Mouse (Mus musculus): ENCODE measurements around the gene Clmn. TPM values are rescaled to one million over a fixed set of nuclear protein-coding genes. Genes with fewer than 3 reads are reported as not detected.
"Not testable (repeated sequence)": the region's sequence is repeated elsewhere in the genome, so short reads cannot be mapped to it uniquely, and the experiment has no call there.

Clmn gene
- polyA plus RNA-seq, 1 experiment from 2014 or later, result 4.9 TPM

DNA sequence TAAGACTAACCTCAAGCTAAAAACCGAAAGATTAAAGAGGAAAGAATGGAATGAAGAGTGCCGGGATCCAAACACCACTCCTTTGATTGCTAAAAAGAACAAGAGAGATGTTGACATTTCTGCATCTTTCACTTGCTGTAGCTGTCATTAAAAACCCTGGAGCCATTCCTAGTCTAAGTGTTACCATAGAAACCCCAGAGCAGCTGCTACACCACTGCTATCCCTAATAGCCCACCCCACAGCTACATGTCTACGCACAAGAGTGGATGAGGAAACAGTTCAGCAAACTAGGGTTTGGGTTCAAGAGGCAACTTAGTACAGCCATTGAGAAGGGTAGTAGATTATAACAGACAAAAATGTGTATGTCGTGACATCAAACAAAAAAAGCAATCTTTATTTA, 121.2 kb downstream of the Clmn start:
- H3K4me3 ChIP-seq (replicated peaks), result no peak overlapping the region
- H3K9me3 ChIP-seq (replicated peaks), result no peaks in the 10 kb centered on the region
- H3K36me3 ChIP-seq, result peaks cover 3% of the 10 kb centered on the region; the same call in 1 of the 2 replicates
- H3K4me1 ChIP-seq, result peaks cover 24% of the 10 kb centered on the region
- no peak overlapping the region for H3K9ac ChIP-seq
- H3K27ac ChIP-seq, result no peak overlapping the region
- H3K27me3 ChIP-seq, result no peaks in the 10 kb centered on the region
- WGBS, result 83% methylated on average over 4 of the region's 4 CpGs
- ATAC-seq (replicated peaks; ENCODE audit: low FRiP score), result no peak
- H3K4me2 ChIP-seq, result no peak overlapping the region

GRCm38 (mm10) chr12:104742247-104742646, 122.6 kb downstream of the Clmn start:
- no peak overlapping the region for H3K4me2 ChIP-seq
- no peak overlapping the region for H3K4me3 ChIP-seq (replicated peaks)
- H3K9me3 ChIP-seq (replicated peaks), result no peaks in the 10 kb centered on the region
- H3K36me3 ChIP-seq, result peaks cover 12% of the 10 kb centered on the region; the same call in 1 of the 2 replicates
- no peaks in the 10 kb centered on the region for H3K27me3 ChIP-seq
- WGBS, result 84% methylated on average over 6 of the region's 6 CpGs
- H3K9ac ChIP-seq, result no peak overlapping the region
- ATAC-seq (replicated peaks; ENCODE audit: low FRiP score), result no peak
- H3K4me1 ChIP-seq, result peaks cover 33% of the 10 kb centered on the region
- no peak overlapping the region for H3K27ac ChIP-seq

GRCm38 (mm10) chr12:104740841-104741787, 123.8 kb downstream of the Clmn start:
- ATAC-seq (replicated peaks; ENCODE audit: low FRiP score), result no peak
- no peak overlapping the region for H3K4me3 ChIP-seq (replicated peaks)
- H3K4me2 ChIP-seq, result no peak overlapping the region
- WGBS, result 58% methylated on average over 12 of the region's 12 CpGs
- H3K27me3 ChIP-seq, result no peaks in the 10 kb centered on the region
- H3K27ac ChIP-seq, result no peak overlapping the region
- peaks cover 17% of the 10 kb centered on the region for H3K36me3 ChIP-seq
- peaks cover 35% of the 10 kb centered on the region for H3K4me1 ChIP-seq
- no peak overlapping the region for H3K9ac ChIP-seq
- H3K9me3 ChIP-seq (replicated peaks), result no peaks in the 10 kb centered on the region

- 22% methylated on average over 3 of the region's 3 CpGs for WGBS
- no peak overlapping the region for H3K27ac ChIP-seq
- ATAC-seq (replicated peaks; ENCODE audit: low FRiP score), result no peak
- peaks cover 28% of the 10 kb centered on the region for H3K36me3 ChIP-seq
- no peak overlapping the region for H3K9ac ChIP-seq
- H3K4me2 ChIP-seq, result no peak overlapping the region
- no peaks in the 10 kb centered on the region for H3K9me3 ChIP-seq (replicated peaks)
- no peak overlapping the region for H3K4me3 ChIP-seq (replicated peaks)
- no peaks in the 10 kb centered on the region for H3K27me3 ChIP-seq
- H3K4me1 ChIP-seq, result peaks cover 38% of the 10 kb centered on the region
Observed at GRCm38 (mm10) chr12:104738931-104739330, 125.9 kb downstream of the Clmn start.

DNA sequence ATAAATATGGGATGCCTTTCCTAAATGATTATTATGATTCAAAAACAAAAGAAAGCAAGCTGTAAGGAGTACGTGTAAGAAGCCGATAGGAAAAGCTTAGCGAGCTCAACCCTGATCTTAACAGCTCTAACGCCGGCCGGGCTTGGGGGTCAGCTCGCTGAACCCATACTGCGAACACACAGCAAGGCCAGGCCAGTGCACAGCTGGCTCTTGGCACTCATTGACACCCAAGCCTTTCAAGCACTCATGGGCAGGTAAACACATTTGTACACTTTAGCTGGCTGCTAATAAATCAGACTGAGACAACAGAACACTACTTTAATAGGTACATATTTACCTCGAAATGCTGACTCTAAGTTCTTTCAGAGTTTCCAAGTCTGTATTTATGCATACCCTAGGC, 126.4 kb downstream of the Clmn start:
- peaks cover 38% of the 10 kb centered on the region for H3K4me1 ChIP-seq
- H3K9me3 ChIP-seq (replicated peaks), result no peaks in the 10 kb centered on the region
- H3K4me2 ChIP-seq, result no peak overlapping the region
- H3K27ac ChIP-seq, result no peak overlapping the region
- peaks cover 31% of the 10 kb centered on the region for H3K36me3 ChIP-seq
- ATAC-seq (replicated peaks; ENCODE audit: low FRiP score), result peak; percentile 77; the same call in 1 of the 2 replicates
- 24% methylated on average over 9 of the region's 9 CpGs for WGBS
- H3K4me3 ChIP-seq (replicated peaks), result no peak overlapping the region
- no peaks in the 10 kb centered on the region for H3K27me3 ChIP-seq
- H3K9ac ChIP-seq, result no peak overlapping the region

- Histone ChIP-seq H3K27ac (no peak overlapping the region), H3K4me3 (replicated peaks) (no peak overlapping the region), H3K9ac (no peak overlapping the region), H3K27me3 (no peaks in the 10 kb centered on the region), H3K4me2 (no peak overlapping the region), H3K9me3 (replicated peaks) (no peaks in the 10 kb centered on the region), H3K36me3 (peaks cover 33% of the 10 kb centered on the region), H3K4me1 (peaks cover 34% of the 10 kb centered on the region)
- ATAC-seq (replicated peaks; ENCODE audit: low FRiP score), result no peak
- WGBS, result 80% methylated on average over 10 of the region's 10 CpGs
Observed at GRCm38 (mm10) chr12:104737666-104738065, 127.2 kb downstream of the Clmn start.

- Histone ChIP-seq H3K27ac (no peak overlapping the region), H3K4me2 (no peak overlapping the region), H3K9me3 (replicated peaks) (no peaks in the 10 kb centered on the region), H3K36me3 (peaks cover 49% of the 10 kb centered on the region), H3K9ac (no peak overlapping the region), H3K27me3 (no peaks in the 10 kb centered on the region), H3K4me3 (replicated peaks) (no peak overlapping the region), H3K4me1 (peaks cover 28% of the 10 kb centered on the region)
- WGBS, result 44% methylated on average over 3 of the region's 3 CpGs
- ATAC-seq (replicated peaks; ENCODE audit: low FRiP score), result no peak
Observed at GRCm38 (mm10) chr12:104735993-104736395, 128.9 kb downstream of the Clmn start.

DNA sequence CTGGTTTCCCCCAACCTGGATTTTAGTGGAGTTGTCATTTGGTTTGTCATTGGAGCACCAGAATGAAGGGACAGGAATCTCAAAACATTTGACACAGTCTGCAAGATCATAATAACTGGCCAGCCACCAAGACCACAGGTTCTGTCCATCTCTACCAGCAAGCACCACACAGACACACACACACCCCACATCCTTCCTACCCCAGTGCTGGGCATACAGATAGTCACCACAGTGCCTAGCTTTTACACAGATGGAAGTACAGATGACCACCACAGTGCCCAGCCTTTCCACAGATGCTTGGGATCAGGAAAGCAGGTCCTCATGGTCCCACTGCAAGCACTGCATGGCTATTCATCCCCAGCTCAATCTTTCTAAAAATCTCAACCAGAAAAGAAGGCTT, 131.7 kb downstream of the Clmn start:
- no peaks in the 10 kb centered on the region for H3K27me3 ChIP-seq
- H3K9ac ChIP-seq, result no peak overlapping the region
- no peak overlapping the region for H3K4me2 ChIP-seq
- no peaks in the 10 kb centered on the region for H3K9me3 ChIP-seq (replicated peaks)
- H3K4me3 ChIP-seq (replicated peaks), result no peak overlapping the region
- 0 out of 2 replicates have a peak, but pooled peaks cover 11% of the 10 kb centered on the region for H3K4me1 ChIP-seq
- ATAC-seq (replicated peaks; ENCODE audit: low FRiP score), result no peak
- no peak overlapping the region for H3K27ac ChIP-seq
- H3K36me3 ChIP-seq, result peaks cover 76% of the 10 kb centered on the region

DNA sequence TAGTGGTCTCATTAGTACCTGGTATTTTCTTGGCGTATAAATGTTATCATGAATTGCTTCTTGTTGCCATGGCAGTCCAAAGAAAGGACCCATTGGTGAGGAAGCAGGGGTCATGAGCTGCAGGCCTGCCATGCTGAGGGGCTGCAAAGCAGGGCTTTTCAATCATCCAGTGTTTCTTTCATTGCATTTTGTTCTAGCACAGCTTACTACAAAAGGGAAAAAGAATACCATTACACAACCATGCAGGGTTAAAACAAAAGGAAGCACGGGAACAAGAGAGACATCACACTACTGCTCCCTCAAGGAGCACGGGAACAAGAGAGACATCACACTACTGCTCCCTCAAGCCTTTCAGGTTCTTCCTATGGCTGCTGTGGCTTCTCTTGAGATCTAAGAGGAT, 133.1 kb downstream of the Clmn start:
- H3K4me1 ChIP-seq, result 0 out of 2 replicates have a peak, but pooled peaks cover 4% of the 10 kb centered on the region
- 85% methylated on average over 3 of the region's 3 CpGs for WGBS
- H3K36me3 ChIP-seq, result peaks cover 79% of the 10 kb centered on the region
- H3K4me2 ChIP-seq, result no peak overlapping the region
- no peak overlapping the region for H3K9ac ChIP-seq
- no peak overlapping the region for H3K4me3 ChIP-seq (replicated peaks)
- no peak for ATAC-seq (replicated peaks; ENCODE audit: low FRiP score)
- H3K27ac ChIP-seq, result no peak overlapping the region
- no peaks in the 10 kb centered on the region for H3K27me3 ChIP-seq
- no peaks in the 10 kb centered on the region for H3K9me3 ChIP-seq (replicated peaks)

DNA sequence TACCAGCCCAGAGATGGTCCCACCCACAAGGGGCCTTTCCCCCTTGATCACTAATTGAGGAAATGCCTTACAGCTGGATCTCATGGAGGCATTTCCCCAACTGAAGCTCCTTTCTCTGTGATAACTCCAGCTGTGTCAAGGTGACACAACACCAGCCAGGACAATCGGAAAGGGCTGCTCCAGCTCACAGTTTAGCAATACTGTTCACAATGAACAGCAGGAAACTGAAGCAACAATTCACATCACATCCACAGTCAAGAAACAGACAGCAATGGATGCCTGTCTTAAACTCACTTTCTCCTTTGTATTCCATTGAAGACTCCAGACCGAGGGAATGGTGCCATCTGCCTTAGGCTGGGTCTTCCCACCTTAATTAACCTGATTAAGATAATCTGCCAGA, 138.4 kb downstream of the Clmn start:
- not testable (repeated sequence) for H3K9ac ChIP-seq; H3K27ac ChIP-seq; H3K9me3 ChIP-seq (replicated peaks); H3K4me1 ChIP-seq; H3K27me3 ChIP-seq; H3K4me3 ChIP-seq (replicated peaks); H3K4me2 ChIP-seq; ATAC-seq (replicated peaks; ENCODE audit: low FRiP score)
- 88% methylated on average over 2 of the region's 2 CpGs for WGBS
- peaks cover 88% of the 10 kb centered on the region for H3K36me3 ChIP-seq

GRCm38 (mm10) chr12:104722056-104722455, 142.8 kb downstream of the Clmn start:
- Histone ChIP-seq H3K4me2 (no peak overlapping the region), H3K9me3 (replicated peaks) (no peaks in the 10 kb centered on the region), H3K27me3 (no peaks in the 10 kb centered on the region), H3K4me1 (no peaks in the 10 kb centered on the region), H3K27ac (no peak overlapping the region), H3K36me3 (peaks cover 79% of the 10 kb centered on the region), H3K9ac (no peak overlapping the region), H3K4me3 (replicated peaks) (no peak overlapping the region)
- ATAC-seq (replicated peaks; ENCODE audit: low FRiP score), result no peak
- WGBS, result 92% methylated on average over 10 of the region's 10 CpGs

DNA sequence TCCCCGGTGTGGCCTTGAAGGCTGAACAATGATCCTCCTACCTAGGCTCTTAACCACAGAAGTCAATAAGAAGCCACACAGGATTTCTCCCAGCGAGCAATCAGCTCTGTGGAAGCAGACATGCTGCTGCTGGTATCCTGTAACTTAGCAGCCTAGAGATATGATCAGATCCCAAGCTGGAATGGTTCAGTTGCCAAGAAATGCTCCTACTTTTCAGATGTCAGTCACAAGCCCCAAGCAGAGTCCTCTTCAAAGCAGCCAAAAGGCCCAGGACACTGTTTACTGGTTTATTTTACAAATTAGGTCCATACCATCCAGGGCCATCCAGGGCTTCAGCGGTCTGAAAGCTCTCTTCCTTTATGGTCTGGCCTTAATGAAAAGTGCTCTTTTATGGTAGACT, 143.9 kb downstream of the Clmn start:
- no peaks in the 10 kb centered on the region for H3K9me3 ChIP-seq (replicated peaks)
- no peak overlapping the region for H3K4me3 ChIP-seq (replicated peaks)
- H3K4me1 ChIP-seq, result no peaks in the 10 kb centered on the region
- H3K27me3 ChIP-seq, result no peaks in the 10 kb centered on the region
- 55% methylated on average over 3 of the region's 3 CpGs for WGBS
- H3K27ac ChIP-seq, result no peak overlapping the region
- H3K4me2 ChIP-seq, result no peak overlapping the region
- peaks cover 76% of the 10 kb centered on the region for H3K36me3 ChIP-seq
- no peak overlapping the region for H3K9ac ChIP-seq
- no peak for ATAC-seq (replicated peaks; ENCODE audit: low FRiP score)
